Mouse (Mus musculus): ENCODE results near the gene Lrrc34.

Gene Lrrc34

DNA sequence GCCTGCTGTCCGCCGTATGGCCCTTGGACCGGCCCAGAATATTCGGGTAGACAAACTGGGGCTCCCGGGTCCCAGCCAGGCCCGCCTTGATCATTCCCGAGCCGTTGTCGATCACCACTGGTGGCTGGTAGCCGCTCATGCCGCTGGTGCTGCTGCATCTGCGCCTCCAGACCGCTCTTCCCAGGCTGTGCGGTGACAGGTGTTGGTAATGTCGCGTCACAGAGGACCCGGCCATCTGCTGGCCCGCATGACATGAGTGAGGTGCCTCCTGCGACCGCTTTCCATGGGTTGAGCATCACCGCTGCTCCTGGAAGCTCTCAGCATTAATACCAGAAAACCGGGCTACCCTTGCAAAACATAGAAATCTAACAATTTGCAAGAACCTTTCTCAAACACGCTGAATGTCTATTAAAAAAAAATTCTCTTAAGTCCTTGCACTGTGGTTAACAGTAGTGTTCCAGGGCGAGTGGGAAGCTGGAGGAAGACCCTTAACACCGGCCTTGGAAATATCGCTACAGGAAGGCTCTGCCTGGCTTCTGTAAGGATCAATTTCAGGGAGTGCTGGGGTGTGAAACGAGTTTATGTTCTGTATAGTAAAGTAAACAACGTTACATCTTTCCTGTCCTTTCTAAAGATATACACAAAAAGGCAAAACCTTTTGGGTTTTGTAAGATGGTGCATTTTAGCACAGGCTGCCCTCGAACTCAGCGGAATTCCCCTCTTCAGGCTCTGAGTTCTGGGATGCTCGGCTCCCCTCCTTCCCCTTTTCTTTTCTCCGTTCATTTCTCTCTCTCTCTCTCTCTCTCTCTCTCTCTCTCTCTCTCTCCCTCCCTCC is 47.7 kb downstream of the Lrrc34 start, which contains the start of gene Actrt3:
Gene Actrt3 (minus strand): TSS at position 229 of the 835 bp plus-strand sequence.
- DNase-seq, result peak in 1 of 2 experiments; percentile 34

GRCm38 (mm10) chr3:30597271-30597670 is 50.4 kb downstream of the Lrrc34 start:
- DNase-seq, result no peak

GRCm38 (mm10) chr3:30595111-30595832 is 52.4 kb downstream of the Lrrc34 start:
- DNase-seq, result no peak

GRCm38 (mm10) chr3:30593719-30594485 is 53.8 kb downstream of the Lrrc34 start:
- no peak for DNase-seq

DNA sequence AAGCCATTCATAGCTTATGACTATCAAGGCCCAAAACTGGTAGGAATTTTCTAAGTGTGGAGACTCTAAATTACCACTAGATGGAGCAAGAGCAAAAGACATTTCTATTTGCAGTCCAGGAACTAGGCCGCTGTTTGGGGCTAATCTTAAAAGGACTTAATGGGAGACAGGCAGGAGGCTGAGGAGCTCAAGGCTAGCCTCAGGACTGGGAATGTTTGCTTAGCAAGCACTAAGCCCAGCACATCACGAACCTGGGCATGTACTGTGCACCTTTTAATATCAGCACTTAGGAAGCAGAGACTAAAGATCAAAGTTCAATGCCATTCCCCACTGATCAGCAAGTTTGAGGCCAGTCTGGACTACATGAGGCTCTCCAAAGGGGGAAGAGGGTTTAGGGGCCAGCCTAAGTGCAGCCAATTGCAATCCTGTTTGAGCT is 55.2 kb downstream of the Lrrc34 start:
- no peak for DNase-seq

DNA sequence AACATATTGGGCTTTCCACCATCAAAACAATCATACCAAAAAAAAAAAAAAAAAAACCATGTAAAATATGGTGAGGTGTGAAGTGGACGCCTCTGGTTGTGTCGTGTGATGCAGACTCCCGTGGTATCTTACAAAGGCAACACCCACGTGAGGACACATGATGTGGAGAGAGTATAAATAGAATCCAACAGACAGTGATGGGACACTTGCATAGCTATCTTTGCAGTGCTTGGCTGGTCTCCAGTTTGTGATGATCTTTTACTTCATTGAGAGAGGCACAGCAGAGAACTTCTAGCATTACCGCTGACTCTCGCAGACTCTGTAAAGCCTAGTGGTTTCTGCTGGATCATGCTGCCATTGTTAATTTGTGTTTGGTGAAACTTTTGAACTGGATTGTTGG is 58.8 kb downstream of the Lrrc34 start:
- no peak for DNase-seq

All from thymus, adult 18-20 months (tissue).